Mouse (Mus musculus): Measurements from ENCODE around the gene Vmn1r132.
"Not testable (repeated sequence)": the region's sequence is repeated elsewhere in the genome, so short reads cannot be mapped to it uniquely, and the experiment has no call there.

Gene Vmn1r132
- long read RNA-seq, experiment 1 = 0 reads
- long read RNA-seq, experiment 2 = 0 reads

DNA sequence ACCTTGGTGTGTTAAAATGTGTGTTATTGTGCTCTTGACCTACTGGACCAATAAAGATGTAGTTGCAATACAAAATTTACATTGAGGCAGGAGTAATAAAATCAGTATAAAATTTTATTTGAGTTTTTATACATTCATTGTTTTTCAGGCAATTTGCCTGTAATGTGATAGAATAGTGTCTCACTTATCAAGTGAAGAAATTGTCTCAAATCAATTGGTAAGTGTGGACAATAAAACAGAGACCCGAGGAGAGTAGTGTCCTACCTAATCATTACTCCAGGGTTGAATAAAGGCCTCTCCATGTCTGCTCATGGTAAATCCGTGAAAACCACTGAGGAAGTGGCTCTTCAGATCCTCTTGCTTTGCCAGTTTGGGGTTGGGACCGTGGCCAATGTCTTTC, at the start of gene Vmn1r132:
TSS of gene Vmn1r132 (plus strand) at position 301 of the 400 bp plus-strand sequence.
- intact Hi-C loops (cut with DNase I) = not testable (repeated sequence)

All from adrenal gland (tissue).